Mouse (Mus musculus): ENCODE measurements around the gene Gm13693. TPM values are rescaled to one million over a fixed set of nuclear protein-coding genes. Genes with fewer than 3 reads are reported as not detected.

Gm13693 gene
- polyA plus RNA-seq, 1 experiment = not detected

- no peak overlapping the region for H3K4me3 ChIP-seq (replicated peaks; ENCODE audit: control insufficient read depth, low read depth, low read length)
- no peak for TF ChIP-seq CTCF (IDR thresholded peaks at IDR 0.05; ENCODE audit: control insufficient read depth, insufficient read depth, low read length)
- no peak for TF ChIP-seq POLR2A (IDR thresholded peaks at IDR 0.05; ENCODE audit: borderline replicate concordance, control insufficient read depth, low read depth, low read length)
- WGBS = 73% methylated on average over 1 of the region's 1 CpGs
These were observed 47.6 kb downstream of the Gm13693 start for GRCm38 (mm10) chr2:84008913-84009312.

GRCm38 (mm10) chr2:84009818-84010217, 48.5 kb downstream of the Gm13693 start:
- TF ChIP-seq POLR2A (IDR thresholded peaks at IDR 0.05; ENCODE audit: borderline replicate concordance, control insufficient read depth, low read depth, low read length) (no peak), CTCF (IDR thresholded peaks at IDR 0.05; ENCODE audit: control insufficient read depth, insufficient read depth, low read length) (no peak)
- Histone ChIP-seq H3K4me1 (ENCODE audit: control insufficient read depth, insufficient read depth, low read length) (no peaks in the 10 kb centered on the region), H3K4me3 (replicated peaks; ENCODE audit: control insufficient read depth, low read depth, low read length) (no peak overlapping the region), H3K27ac (ENCODE audit: control insufficient read depth, insufficient read depth, low read depth, low read length, poor library complexity) (no peak overlapping the region)
- 6% methylated on average over 3 of the region's 3 CpGs for WGBS

More at GRCm38 (mm10) chr2:84008913-84009312, 47.6 kb downstream of the Gm13693 start:
- H3K4me1 ChIP-seq (ENCODE audit: control insufficient read depth, insufficient read depth, low read length) = no peaks in the 10 kb centered on the region
- no peak overlapping the region for H3K27ac ChIP-seq (ENCODE audit: control insufficient read depth, insufficient read depth, low read depth, low read length, poor library complexity)

Other genes starting within 250 kb of the Gm13693 start
- gene Itgav, start 237.1 kb upstream of the Gm13693 start, polyA plus RNA-seq (2011; ENCODE audit: insufficient read depth, insufficient read length, low replicate concordance, missing spikeins) = 17.6 and 24.7 TPM in 2 replicates
- gene Fam171b, start 148.9 kb upstream of the Gm13693 start, polyA plus RNA-seq (2011; ENCODE audit: insufficient read depth, insufficient read length, low replicate concordance, missing spikeins) = not detected in 2 replicates
- gene Zswim2, start 20.3 kb upstream of the Gm13693 start, polyA plus RNA-seq (2011; ENCODE audit: insufficient read depth, insufficient read length, low replicate concordance, missing spikeins) = not detected in 2 replicates
- gene Gm13698, start 5.8 kb upstream of the Gm13693 start, polyA plus RNA-seq (2011; ENCODE audit: insufficient read depth, insufficient read length, low replicate concordance, missing spikeins) = not detected in 2 replicates
- gene Gm13695, start 5.8 kb downstream of the Gm13693 start, polyA plus RNA-seq (2011; ENCODE audit: insufficient read depth, insufficient read length, low replicate concordance, missing spikeins) = not detected in 2 replicates
- not detected in 2 replicates for gene Gm13696, start 11.6 kb downstream of the Gm13693 start, polyA plus RNA-seq (2011; ENCODE audit: insufficient read depth, insufficient read length, low replicate concordance, missing spikeins)
- not detected in 2 replicates for gene Gm13694, start 17.4 kb downstream of the Gm13693 start, polyA plus RNA-seq (2011; ENCODE audit: insufficient read depth, insufficient read length, low replicate concordance, missing spikeins)
- not detected in 2 replicates for gene Gm13697, start 23.2 kb downstream of the Gm13693 start, polyA plus RNA-seq (2011; ENCODE audit: insufficient read depth, insufficient read length, low replicate concordance, missing spikeins)
- gene Gm13691, start 29.1 kb downstream of the Gm13693 start, polyA plus RNA-seq (2011; ENCODE audit: insufficient read depth, insufficient read length, low replicate concordance, missing spikeins) = not detected in 2 replicates

Data from bone marrow, adult 2 months (tissue).